Mouse (Mus musculus) forebrain, embryonic 13.5 days (tissue): ENCODE results near the gene Pax2. TPM values are rescaled to one million over a fixed set of nuclear protein-coding genes. Genes with fewer than 3 reads are reported as not detected.

Experiments
- ATAC-seq: fragments of 200-750 bp; cut with Nextera tagmentation; 2 replicates; pipeline ENCODE4 v1.8.0; 2017
- H3K27ac ChIP-seq: fragments of 300-500 bp; sonication (generic); 2 replicates; pipeline ENCODE4 v1.5.1; 2015; ENCODE audit warnings: inconsistent platforms, mild to moderate bottlenecking, moderate library complexity
- H3K27me3 ChIP-seq: fragments of 300-500 bp; sonication (generic); 2 replicates; pipeline ENCODE4 v1.6.1; 2015; ENCODE audit warnings: mild to moderate bottlenecking, inconsistent platforms
- H3K36me3 ChIP-seq: fragments of 300-500 bp; sonication (generic); 2 replicates; pipeline ENCODE4 v1.6.1; 2015; ENCODE audit warnings: mild to moderate bottlenecking, inconsistent platforms; ENCODE audit not compliant: poor library complexity, severe bottlenecking
- H3K4me1 ChIP-seq: fragments of 300-500 bp; sonication (generic); 2 replicates; pipeline ENCODE4 v1.6.1; 2015; ENCODE audit warnings: inconsistent platforms
- H3K4me2 ChIP-seq: fragments of 300-500 bp; sonication (generic); 2 replicates; pipeline ENCODE4 v1.6.1; 2015; ENCODE audit warnings: inconsistent platforms, mild to moderate bottlenecking, moderate library complexity
- H3K4me3 ChIP-seq: fragments of 300-500 bp; sonication (generic); 2 replicates; pipeline ENCODE4 v1.5.1; 2015; ENCODE audit warnings: mild to moderate bottlenecking, inconsistent platforms
- H3K9ac ChIP-seq: fragments of 300-500 bp; sonication (generic); 2 replicates; pipeline ENCODE4 v1.6.1; 2015; ENCODE audit warnings: mild to moderate bottlenecking, inconsistent platforms
- H3K9me3 ChIP-seq: fragments of 300-500 bp; sonication (generic); replicated peaks from 2 replicates; pipeline ENCODE4 v1.6.1; 2016; ENCODE audit warnings: inconsistent platforms
- WGBS: fragments of 180-500 bp; shearing (Covaris S2); methylation state at CpG from one replicate; pipeline ENCODE4 v1.1.7; 2015; 5-methylcytosine and 5-hydroxymethylcytosine counted together
- microRNA-seq: library from miRNA; unstranded; fragments of <30 nt; microRNA quantifications from one replicate; pipeline ENCODE4, GENCODE M21; 2016
- polyA plus RNA-seq: library from polyadenylated mRNA; unstranded; fragments of >200 nt; fragmentation: Nextera tagmentation; extraction: Ambion mirVana; gene quantifications from 2 replicates; pipeline ENCODE4 v1.2.1, GENCODE M21; 2015

Gene Pax2
- polyA plus RNA-seq, 1 experiment from 2014 or later: 0.05 TPM

GRCm38 (mm10) chr19:44874186-44874898, 118.5 kb downstream of the Pax2 start:
- H3K4me1 ChIP-seq: no peaks in the 10 kb centered on the region
- H3K36me3 ChIP-seq: no peaks in the 10 kb centered on the region
- H3K27me3 ChIP-seq: peaks cover 64% of the 10 kb centered on the region
- WGBS: 42% methylated on average over 15 of the region's 15 CpGs
- no peak for ATAC-seq
- H3K4me2 ChIP-seq: no peak overlapping the region
- H3K27ac ChIP-seq: no peak overlapping the region
- no peak overlapping the region for H3K4me3 ChIP-seq
- H3K9me3 ChIP-seq: no peaks in the 10 kb centered on the region
- H3K9ac ChIP-seq: no peak overlapping the region

- Histone ChIP-seq H3K4me3 (no peak overlapping the region), H3K9me3 (no peaks in the 10 kb centered on the region), H3K27ac (no peak overlapping the region), H3K4me1 (no peaks in the 10 kb centered on the region), H3K9ac (no peak overlapping the region), H3K27me3 (peaks cover 69% of the 10 kb centered on the region), H3K36me3 (no peaks in the 10 kb centered on the region), H3K4me2 (no peak overlapping the region)
- ATAC-seq: no peak
- WGBS: 20% methylated on average over 6 of the region's 6 CpGs
Measured at GRCm38 (mm10) chr19:44874928-44875327, 119.1 kb downstream of the Pax2 start.

- Histone ChIP-seq H3K27ac (no peak overlapping the region), H3K9ac (no peak overlapping the region), H3K4me3 (no peak overlapping the region), H3K9me3 (no peaks in the 10 kb centered on the region), H3K4me2 (no peak overlapping the region), H3K36me3 (no peaks in the 10 kb centered on the region), H3K27me3 (peaks cover 73% of the 10 kb centered on the region), H3K4me1 (no peaks in the 10 kb centered on the region)
- no peak for ATAC-seq
- 82% methylated on average over 1 of the region's 1 CpGs for WGBS
Measured at GRCm38 (mm10) chr19:44875718-44876117, 119.9 kb downstream of the Pax2 start.

- H3K9me3 ChIP-seq: no peaks in the 10 kb centered on the region
- no peak overlapping the region for H3K4me2 ChIP-seq
- 88% methylated on average over 7 of the region's 7 CpGs for WGBS
- peaks cover 76% of the 10 kb centered on the region for H3K27me3 ChIP-seq
- no peak overlapping the region for H3K9ac ChIP-seq
- ATAC-seq: no peak
- H3K27ac ChIP-seq: no peak overlapping the region
- no peaks in the 10 kb centered on the region for H3K36me3 ChIP-seq
- H3K4me1 ChIP-seq: 0 out of 2 replicates have a peak, but pooled peaks cover 6% of the 10 kb centered on the region
- H3K4me3 ChIP-seq: no peak overlapping the region
Measured at GRCm38 (mm10) chr19:44876529-44876928, 120.7 kb downstream of the Pax2 start.

- H3K9ac ChIP-seq: peak overlapping the region; percentile 57
- no peaks in the 10 kb centered on the region for H3K36me3 ChIP-seq
- H3K9me3 ChIP-seq: no peaks in the 10 kb centered on the region
- under 1% methylated on average over 31 of the region's 31 CpGs for WGBS
- H3K4me2 ChIP-seq: peak overlapping the region; percentile 58
- peaks cover 21% of the 10 kb centered on the region for H3K4me1 ChIP-seq
- H3K27me3 ChIP-seq: peaks cover 91% of the 10 kb centered on the region
- peak; percentile 45; the same call in 1 of the 2 replicates for ATAC-seq
- H3K4me3 ChIP-seq: peak overlapping the region; percentile 36
- no peak overlapping the region; the same call in 1 of the 2 replicates for H3K27ac ChIP-seq
Measured at GRCm38 (mm10) chr19:44882552-44883024, 126.7 kb downstream of the Pax2 start.

- Histone ChIP-seq H3K9me3 (no peaks in the 10 kb centered on the region), H3K4me2 (no peak overlapping the region), H3K36me3 (no peaks in the 10 kb centered on the region), H3K27ac (no peak overlapping the region), H3K4me3 (no peak overlapping the region), H3K4me1 (peaks cover 22% of the 10 kb centered on the region), H3K27me3 (peaks cover 95% of the 10 kb centered on the region), H3K9ac (no peak overlapping the region)
- ATAC-seq: no peak
- 27% methylated on average over 3 of the region's 3 CpGs for WGBS
Measured at GRCm38 (mm10) chr19:44884331-44884730, 128.5 kb downstream of the Pax2 start.

GRCm38 (mm10) chr19:44886475-44886874, 130.6 kb downstream of the Pax2 start:
- Histone ChIP-seq H3K27me3 (peaks cover 95% of the 10 kb centered on the region), H3K36me3 (no peaks in the 10 kb centered on the region), H3K4me1 (peaks cover 27% of the 10 kb centered on the region), H3K4me2 (no peak overlapping the region), H3K27ac (no peak overlapping the region), H3K4me3 (no peak overlapping the region), H3K9me3 (no peaks in the 10 kb centered on the region), H3K9ac (no peak overlapping the region)
- 13% methylated on average over 3 of the region's 3 CpGs for WGBS
- no peak for ATAC-seq

Small RNAs within 50 kb of the gene (microRNA-seq; reads per million reads assigned to microRNA genes)
- not detected for gene Mir6405

Other genes with a start within 250 kb of the Pax2 start
- gene Sec31b, start 210.2 kb upstream of the Pax2 start, polyA plus RNA-seq: 0.15 and 0.40 TPM in 2 replicates
- not detected in 2 replicates for gene Gm20538, start 203.2 kb upstream of the Pax2 start, polyA plus RNA-seq
- gene Ndufb8, start 200.6 kb upstream of the Pax2 start, polyA plus RNA-seq: 441 and 467 TPM in 2 replicates
- gene Hif1an, start 193.2 kb upstream of the Pax2 start, polyA plus RNA-seq: 32.5 and 37.2 TPM in 2 replicates
- 30.4 and 34.5 TPM in 2 replicates for gene Slf2, start 175.1 kb downstream of the Pax2 start, polyA plus RNA-seq
- gene Sema4g, start 233.1 kb downstream of the Pax2 start, polyA plus RNA-seq: 9.7 and 11.7 TPM in 2 replicates
- gene Twnk, start 249.6 kb downstream of the Pax2 start, polyA plus RNA-seq: 21.1 and 22.2 TPM in 2 replicates